Mouse (Mus musculus) intestine, embryonic 15.5 days (tissue): ENCODE measurements around the gene Nob1. TPM values are rescaled to one million over a fixed set of nuclear protein-coding genes. Genes with fewer than 3 reads are reported as not detected.

Experiments used
- ATAC-seq: fragments of 200-750 bp; cut with Nextera tagmentation; 2 replicates; pipeline ENCODE4 v1.8.0; 2017; ENCODE audit warnings: moderate TSS enrichment, moderate library complexity
- H3K27ac ChIP-seq: fragments of 300-500 bp; sonication (generic); 2 replicates; pipeline ENCODE4 v1.5.1; 2015; ENCODE audit warnings: mild to moderate bottlenecking, inconsistent platforms
- H3K27me3 ChIP-seq: fragments of 300-500 bp; sonication (generic); replicated peaks from 2 replicates; pipeline ENCODE4 v1.6.1; 2015; ENCODE audit warnings: inconsistent platforms
- H3K36me3 ChIP-seq: fragments of 300-500 bp; sonication (generic); 2 replicates; pipeline ENCODE4 v1.6.1; 2015; ENCODE audit warnings: inconsistent platforms
- H3K4me1 ChIP-seq: fragments of 300-500 bp; sonication (generic); replicated peaks from 2 replicates; pipeline ENCODE4 v1.6.1; 2015; ENCODE audit warnings: inconsistent platforms
- H3K4me2 ChIP-seq: fragments of 300-500 bp; sonication (generic); replicated peaks from 2 replicates; pipeline ENCODE4 v1.6.1; 2015; ENCODE audit warnings: mild to moderate bottlenecking, inconsistent platforms
- H3K4me3 ChIP-seq: fragments of 300-500 bp; sonication (generic); replicated peaks from 2 replicates; pipeline ENCODE4 v1.5.1; 2015; ENCODE audit warnings: inconsistent platforms
- H3K9ac ChIP-seq: fragments of 300-500 bp; sonication (generic); 2 replicates; pipeline ENCODE4 v1.6.1; 2015; ENCODE audit warnings: inconsistent platforms
- H3K9me3 ChIP-seq: fragments of 300-500 bp; sonication (generic); 2 replicates; pipeline ENCODE4 v1.6.1; 2016; ENCODE audit warnings: inconsistent platforms
- WGBS: fragments of 180-500 bp; shearing (Covaris S2); methylation state at CpG from one replicate; pipeline ENCODE4 v1.1.7; 2015; 5-methylcytosine and 5-hydroxymethylcytosine counted together
- polyA plus RNA-seq: library from polyadenylated mRNA; unstranded; fragments of >200 nt; fragmentation: Nextera tagmentation; extraction: Ambion mirVana; gene quantifications from 2 replicates; pipeline ENCODE4 v1.2.1, GENCODE M21; 2015

Nob1 gene
- polyA plus RNA-seq, 1 experiment from 2014 or later, result 74.4 TPM

DNA sequence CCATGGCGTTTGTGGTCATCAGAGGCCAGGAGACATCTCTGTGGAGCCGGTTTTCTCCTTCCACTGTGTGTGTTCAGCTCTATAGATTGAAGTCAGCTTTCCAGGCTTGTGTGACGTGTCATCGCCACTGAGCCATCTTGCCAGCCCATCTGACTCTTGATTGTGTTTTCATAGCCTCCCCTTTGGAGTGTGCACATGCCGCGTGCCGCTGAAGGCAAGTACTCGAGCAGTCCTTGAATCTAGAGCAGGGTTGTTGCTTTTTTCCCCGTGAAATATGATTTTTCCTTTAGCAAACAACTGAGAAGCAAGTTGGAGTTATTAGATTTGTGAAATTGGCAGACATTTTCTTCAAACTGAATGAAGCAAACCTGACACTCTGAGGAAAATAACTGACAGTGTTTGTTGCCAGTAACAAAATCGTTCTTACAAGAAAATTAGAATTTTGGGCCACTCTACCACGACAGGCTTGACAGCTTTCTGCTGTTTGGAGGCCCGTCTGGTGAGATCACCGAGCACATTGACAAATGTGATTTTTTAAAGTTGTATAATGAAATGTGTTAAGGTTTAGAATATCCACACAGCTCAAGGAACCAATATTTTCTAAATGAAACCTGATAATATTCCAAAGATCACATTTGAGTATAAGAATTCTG lies 26.7 kb upstream of the Nob1 start:
- H3K9ac ChIP-seq, result no peak overlapping the region
- no peaks in the 10 kb centered on the region for H3K36me3 ChIP-seq
- WGBS, result 85% methylated on average over 13 of the region's 13 CpGs
- no peak overlapping the region for H3K4me3 ChIP-seq
- no peak overlapping the region for H3K27ac ChIP-seq
- no peaks in the 10 kb centered on the region for H3K9me3 ChIP-seq
- no peaks in the 10 kb centered on the region for H3K27me3 ChIP-seq
- H3K4me1 ChIP-seq, result peaks cover 10% of the 10 kb centered on the region; the same call in 1 of the 2 replicates
- no peak overlapping the region for H3K4me2 ChIP-seq
- ATAC-seq, result no peak

DNA sequence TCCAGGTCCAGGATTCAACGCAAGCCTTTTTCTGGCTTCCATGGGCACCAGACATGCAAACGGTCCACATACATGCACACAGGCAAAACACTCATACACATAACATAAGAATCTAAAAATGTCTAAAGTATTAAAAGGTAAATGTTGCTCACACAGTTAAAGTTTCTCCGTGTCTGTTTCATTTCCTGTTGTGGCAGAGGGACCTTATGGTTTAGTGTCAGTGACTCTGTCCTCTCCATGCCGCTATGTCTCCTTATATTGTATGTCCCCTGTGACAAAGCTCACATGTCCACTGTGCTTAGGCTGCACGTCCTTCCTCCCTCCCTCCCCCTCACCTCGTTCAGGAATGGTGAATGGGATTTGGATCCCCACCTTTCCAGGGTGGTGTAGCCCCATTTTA lies 24.8 kb upstream of the Nob1 start:
- 72% methylated on average over 6 of the region's 6 CpGs for whole genome bisulfite sequencing
- H3K9ac ChIP-seq, result no peak overlapping the region
- no peak overlapping the region for H3K4me3 ChIP-seq
- no peak overlapping the region for H3K4me2 ChIP-seq
- H3K27ac ChIP-seq, result no peak overlapping the region
- no peaks in the 10 kb centered on the region for H3K27me3 ChIP-seq
- no peaks in the 10 kb centered on the region for H3K36me3 ChIP-seq
- 0 out of 2 replicates have a peak, but pooled peaks have one; percentile 47 for ATAC-seq
- H3K9me3 ChIP-seq, result no peaks in the 10 kb centered on the region
- H3K4me1 ChIP-seq, result peaks cover 12% of the 10 kb centered on the region

DNA sequence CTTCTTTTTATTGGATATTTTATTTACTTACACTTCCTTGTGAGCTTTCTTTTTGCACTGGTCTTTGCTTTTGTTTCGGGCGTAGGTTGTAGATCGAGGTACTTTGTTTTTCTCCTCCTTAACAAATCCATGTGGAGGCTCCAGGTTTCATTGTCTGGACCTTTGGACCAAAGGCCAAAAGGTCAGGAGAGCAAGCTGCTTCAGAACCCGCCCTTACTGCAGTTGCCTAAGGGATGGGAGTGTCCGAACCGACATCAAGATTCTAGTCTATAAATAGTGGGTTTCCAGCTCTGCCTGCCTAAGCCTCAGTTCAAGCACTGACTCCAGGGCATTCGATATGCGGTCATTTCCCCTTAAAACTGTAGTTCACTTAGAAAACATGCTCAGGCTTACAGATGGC lies 24.3 kb upstream of the Nob1 start:
- H3K27me3 ChIP-seq, result no peaks in the 10 kb centered on the region
- no peak overlapping the region for H3K9ac ChIP-seq
- peaks cover 18% of the 10 kb centered on the region for H3K4me1 ChIP-seq
- no peaks in the 10 kb centered on the region for H3K9me3 ChIP-seq
- H3K27ac ChIP-seq, result no peak overlapping the region
- no peak overlapping the region for H3K4me3 ChIP-seq
- no peak overlapping the region for H3K4me2 ChIP-seq
- WGBS, result 49% methylated on average over 8 of the region's 8 CpGs
- no peaks in the 10 kb centered on the region for H3K36me3 ChIP-seq
- peak; percentile 50; the same call in 1 of the 2 replicates for ATAC-seq

DNA sequence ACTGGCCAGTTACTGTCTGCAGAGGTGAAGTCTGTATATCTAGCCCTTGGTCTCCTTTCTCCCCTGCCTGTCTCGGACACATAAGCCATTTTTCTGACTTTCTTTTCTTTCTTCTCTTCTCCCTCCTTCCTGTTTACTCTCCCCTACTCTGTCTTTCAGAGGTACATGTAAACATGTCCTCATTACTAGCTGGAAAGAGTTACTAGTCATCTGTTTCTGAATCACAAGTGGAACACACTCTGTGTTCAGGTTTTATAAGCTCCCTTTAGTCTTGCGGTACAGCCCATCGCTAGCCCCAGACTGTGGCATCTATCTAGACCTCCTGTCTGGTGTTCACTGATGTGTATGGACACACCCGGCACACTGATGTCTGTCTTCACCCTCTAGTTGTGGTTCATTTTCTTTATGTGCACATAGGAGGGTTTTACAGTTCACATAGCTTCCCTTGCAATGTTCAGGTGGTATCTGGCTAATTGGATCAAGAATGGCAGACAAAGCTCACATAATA lies 23.6 kb upstream of the Nob1 start:
- Histone ChIP-seq H3K9ac (no peak overlapping the region), H3K36me3 (no peaks in the 10 kb centered on the region), H3K9me3 (no peaks in the 10 kb centered on the region), H3K4me2 (no peak overlapping the region), H3K4me1 (peaks cover 18% of the 10 kb centered on the region), H3K4me3 (no peak overlapping the region), H3K27me3 (no peaks in the 10 kb centered on the region), H3K27ac (no peak overlapping the region)
- WGBS, result 73% methylated on average over 4 of the region's 4 CpGs
- no peak for ATAC-seq

DNA sequence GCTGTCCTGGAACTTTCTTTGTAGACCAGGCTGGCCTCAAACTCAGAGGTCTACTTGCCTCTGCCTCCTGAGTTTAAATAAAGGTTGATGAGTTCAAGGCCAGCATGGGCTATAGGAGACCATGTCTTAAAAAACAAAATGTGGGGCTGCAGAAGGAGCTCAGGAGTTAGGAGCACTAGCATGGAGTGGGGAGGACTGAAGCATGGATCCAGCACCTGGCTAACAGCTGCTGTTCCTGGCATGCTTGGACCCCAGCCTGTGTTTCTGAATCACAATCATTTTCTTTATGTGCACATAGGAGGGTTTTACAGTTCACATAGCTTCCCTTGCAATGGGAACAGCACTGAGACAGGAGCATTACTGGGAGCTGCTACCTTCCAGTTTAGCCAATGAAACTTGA lies 22.9 kb upstream of the Nob1 start:
- Histone ChIP-seq H3K36me3 (no peaks in the 10 kb centered on the region), H3K27me3 (no peaks in the 10 kb centered on the region), H3K27ac (no peak overlapping the region), H3K4me3 (no peak overlapping the region), H3K4me1 (peaks cover 18% of the 10 kb centered on the region), H3K9ac (no peak overlapping the region), H3K9me3 (no peaks in the 10 kb centered on the region), H3K4me2 (no peak overlapping the region)
- ATAC-seq, result no peak

DNA sequence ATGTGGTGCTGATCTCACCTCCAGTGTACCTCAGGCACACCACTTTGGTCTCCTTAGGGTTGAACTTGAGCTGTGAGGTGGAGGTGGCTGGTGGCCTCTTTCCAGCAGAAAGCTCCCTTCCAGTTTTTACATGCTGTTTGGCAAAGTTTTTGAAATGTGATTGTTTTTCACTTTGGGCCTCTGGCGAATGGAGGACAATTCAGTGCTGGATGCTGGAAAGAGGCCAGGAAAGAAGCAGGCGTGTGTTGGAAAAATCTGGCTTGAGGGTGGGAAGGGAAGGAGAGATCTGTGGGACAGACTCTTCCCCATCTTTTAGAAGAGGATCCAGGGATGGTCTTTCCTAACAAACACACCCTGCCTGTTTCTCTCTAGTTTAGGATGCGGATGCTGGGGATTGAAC lies 19.8 kb upstream of the Nob1 start:
- Histone ChIP-seq H3K27ac (0 out of 2 replicates have a peak overlapping the region, but pooled peaks have one; percentile 13), H3K4me2 (no peak overlapping the region), H3K4me3 (no peak overlapping the region), H3K4me1 (peaks cover 18% of the 10 kb centered on the region), H3K36me3 (no peaks in the 10 kb centered on the region), H3K27me3 (no peaks in the 10 kb centered on the region), H3K9ac (no peak overlapping the region), H3K9me3 (no peaks in the 10 kb centered on the region)
- 53% methylated on average over 3 of the region's 3 CpGs for WGBS
- no peak for ATAC-seq

DNA sequence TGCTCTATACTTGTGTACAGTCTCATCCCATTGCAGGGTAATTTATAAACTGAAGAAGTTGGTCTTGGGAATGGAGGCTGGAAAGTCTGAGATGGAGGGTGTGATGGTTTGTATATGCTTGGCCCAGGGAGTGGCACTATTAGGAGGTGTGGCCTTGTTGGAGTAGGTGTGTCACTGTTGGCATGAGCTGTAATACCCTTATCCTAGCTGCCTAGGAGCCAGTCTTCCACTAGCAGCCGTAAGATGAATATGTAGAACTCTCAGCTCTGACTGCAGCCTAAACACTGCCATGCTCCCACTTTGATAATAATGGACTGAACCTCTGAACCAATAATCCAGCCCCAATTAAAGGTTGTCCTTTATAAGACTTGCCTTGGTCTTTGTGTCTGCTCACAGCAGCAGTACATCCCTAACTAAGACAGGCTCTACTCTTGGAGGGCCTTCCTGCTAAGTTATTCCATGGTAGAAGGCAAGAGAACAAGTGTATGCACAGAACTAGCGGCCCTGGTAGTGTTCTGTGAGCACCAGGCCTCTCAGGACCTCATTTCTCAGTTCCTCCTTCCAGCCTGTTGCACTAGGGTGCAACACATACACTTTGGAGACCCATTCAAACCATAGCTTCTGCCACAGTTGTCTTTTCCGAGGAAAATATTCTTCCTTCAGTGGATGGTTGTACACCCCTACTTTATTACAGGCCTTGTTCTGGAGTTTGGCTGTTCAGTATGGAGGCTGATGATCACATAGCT lies 15.2 kb upstream of the Nob1 start:
- H3K4me2 ChIP-seq, result no peak overlapping the region
- H3K9me3 ChIP-seq, result no peaks in the 10 kb centered on the region
- H3K27me3 ChIP-seq, result no peaks in the 10 kb centered on the region
- H3K36me3 ChIP-seq, result no peaks in the 10 kb centered on the region
- ATAC-seq, result no peak
- H3K27ac ChIP-seq, result no peak overlapping the region
- peaks cover 18% of the 10 kb centered on the region for H3K4me1 ChIP-seq
- WGBS, result 88% methylated on average over 3 of the region's 3 CpGs
- H3K4me3 ChIP-seq, result no peak overlapping the region
- H3K9ac ChIP-seq, result no peak overlapping the region

DNA sequence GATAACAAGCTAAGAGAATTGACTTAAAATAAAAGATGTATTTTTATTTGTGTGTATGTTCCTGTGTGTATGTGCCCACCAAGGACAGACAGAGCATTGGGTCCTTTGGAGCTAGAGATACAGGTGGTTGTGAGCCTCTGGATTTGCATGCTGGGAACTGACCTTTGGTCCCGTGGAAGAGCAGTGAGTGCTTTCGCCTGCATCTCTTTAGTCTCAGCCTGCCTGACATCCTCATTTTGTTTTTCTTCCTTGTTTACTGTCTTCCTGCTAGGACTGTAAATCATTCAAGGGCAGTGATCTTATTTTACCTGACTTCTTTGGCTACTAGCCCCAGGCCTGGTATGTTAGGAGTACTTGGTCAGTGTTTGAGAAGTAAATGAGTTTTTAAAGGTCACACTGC lies 12.9 kb upstream of the Nob1 start:
- no peaks in the 10 kb centered on the region for H3K27me3 ChIP-seq
- no peak overlapping the region for H3K9ac ChIP-seq
- no peaks in the 10 kb centered on the region for H3K36me3 ChIP-seq
- H3K4me1 ChIP-seq, result 0 out of 2 replicates have a peak, but pooled peaks cover 11% of the 10 kb centered on the region
- no peak overlapping the region for H3K4me2 ChIP-seq
- WGBS, result 45% methylated on average over 2 of the region's 2 CpGs
- H3K27ac ChIP-seq, result no peak overlapping the region
- no peaks in the 10 kb centered on the region for H3K9me3 ChIP-seq
- no peak for ATAC-seq
- no peak overlapping the region for H3K4me3 ChIP-seq

DNA sequence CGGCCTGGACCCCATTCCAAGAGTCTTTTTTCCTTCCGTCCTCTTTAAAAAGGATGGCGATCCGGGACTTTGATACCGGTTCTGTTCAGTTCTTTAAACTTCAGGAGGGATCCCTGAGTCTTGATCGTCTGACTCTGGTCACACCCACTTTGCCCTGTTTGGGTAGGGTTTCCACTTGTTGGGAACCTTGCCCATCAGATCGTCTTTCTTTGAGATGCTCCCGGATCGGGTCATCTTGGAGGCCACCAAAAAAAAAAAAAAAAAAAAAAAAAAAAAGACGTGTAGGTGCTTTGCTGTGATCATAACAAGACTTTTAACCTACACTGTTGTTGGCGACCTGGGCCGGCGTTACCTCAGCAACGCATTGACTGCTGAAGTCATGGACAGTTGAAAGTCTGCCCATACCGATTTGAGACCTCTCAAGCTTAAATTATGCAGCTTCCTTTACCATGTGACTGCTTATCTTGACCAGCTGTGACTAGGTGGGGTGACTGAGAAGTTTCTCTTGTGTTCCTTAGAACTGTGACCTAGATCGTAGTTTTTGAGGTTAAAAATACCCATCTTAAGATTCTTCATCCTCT lies 12.1 kb upstream of the Nob1 start:
- Histone ChIP-seq H3K9me3 (no peaks in the 10 kb centered on the region), H3K4me2 (peak overlapping the region; percentile 82), H3K27ac (peak overlapping the region; percentile 89), H3K36me3 (no peaks in the 10 kb centered on the region), H3K4me1 (0 out of 2 replicates have a peak, but pooled peaks cover 11% of the 10 kb centered on the region), H3K27me3 (no peaks in the 10 kb centered on the region), H3K9ac (peak overlapping the region; percentile 92), H3K4me3 (peak overlapping the region; percentile 90)
- 6% methylated on average over 16 of the region's 16 CpGs for WGBS
- peak; percentile 59 for ATAC-seq

DNA sequence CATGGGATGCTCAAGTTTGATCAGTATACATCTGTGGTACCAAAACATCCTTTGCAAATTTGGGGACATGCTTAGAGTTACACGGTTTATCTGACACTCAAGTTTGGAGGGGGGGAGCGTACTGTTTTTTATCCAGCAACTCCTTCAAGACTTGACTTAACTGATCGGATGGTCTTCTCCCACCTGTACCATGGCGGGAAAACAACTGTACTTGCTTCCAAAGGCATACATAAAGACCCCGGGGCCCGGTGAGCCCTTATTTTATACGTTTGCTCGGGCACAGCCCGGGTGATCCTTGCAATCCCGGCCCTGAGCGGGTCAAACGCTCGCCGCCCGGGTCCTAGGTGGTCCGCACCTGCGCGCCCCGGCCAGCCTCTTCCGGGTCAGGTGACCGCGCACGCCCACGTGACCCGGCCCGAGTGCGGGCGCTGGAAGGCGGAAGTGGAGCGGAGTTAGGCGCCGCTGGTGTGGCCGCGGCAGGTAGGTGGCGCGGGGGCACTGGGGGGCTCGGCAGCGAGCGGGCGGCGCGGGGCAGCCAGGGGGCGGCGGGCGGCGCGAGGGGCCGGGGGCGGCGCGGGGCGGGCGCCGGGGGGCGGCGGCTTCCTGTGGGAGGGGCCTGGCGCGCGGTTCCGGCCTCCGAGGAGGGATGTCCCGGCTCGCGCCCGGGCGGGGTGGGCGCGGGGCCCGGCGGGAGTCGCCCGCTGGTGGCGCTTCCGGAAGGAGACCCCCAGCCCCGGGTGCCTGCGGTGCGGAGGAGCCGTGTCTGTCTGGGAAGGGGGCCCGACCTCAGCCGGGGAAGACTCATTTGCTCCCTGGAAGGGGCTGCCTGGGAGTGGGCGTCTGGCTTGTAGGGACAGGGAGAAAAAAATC lies 11.3 kb upstream of the Nob1 start, which contains the start of gene Wwp2:
Wwp2 (plus strand) TSS at position 404 of the 870 bp plus-strand sequence.
- H3K36me3 ChIP-seq, result no peaks in the 10 kb centered on the region
- ATAC-seq, result peak; percentile 91
- 0 out of 2 replicates have a peak, but pooled peaks cover 11% of the 10 kb centered on the region for H3K4me1 ChIP-seq
- WGBS, result 0% methylated on average over 40 of the region's 81 CpGs
- peak within 1 kb of the TSS; percentile 90 for H3K4me3 ChIP-seq
- H3K27ac ChIP-seq, result peak within 1 kb of the TSS; percentile 89
- H3K4me2 ChIP-seq, result peak within 1 kb of the TSS; percentile 82
- no peaks in the 10 kb centered on the region for H3K9me3 ChIP-seq
- H3K9ac ChIP-seq, result peak within 1 kb of the TSS; percentile 92
- H3K27me3 ChIP-seq, result no peaks in the 10 kb centered on the region

DNA sequence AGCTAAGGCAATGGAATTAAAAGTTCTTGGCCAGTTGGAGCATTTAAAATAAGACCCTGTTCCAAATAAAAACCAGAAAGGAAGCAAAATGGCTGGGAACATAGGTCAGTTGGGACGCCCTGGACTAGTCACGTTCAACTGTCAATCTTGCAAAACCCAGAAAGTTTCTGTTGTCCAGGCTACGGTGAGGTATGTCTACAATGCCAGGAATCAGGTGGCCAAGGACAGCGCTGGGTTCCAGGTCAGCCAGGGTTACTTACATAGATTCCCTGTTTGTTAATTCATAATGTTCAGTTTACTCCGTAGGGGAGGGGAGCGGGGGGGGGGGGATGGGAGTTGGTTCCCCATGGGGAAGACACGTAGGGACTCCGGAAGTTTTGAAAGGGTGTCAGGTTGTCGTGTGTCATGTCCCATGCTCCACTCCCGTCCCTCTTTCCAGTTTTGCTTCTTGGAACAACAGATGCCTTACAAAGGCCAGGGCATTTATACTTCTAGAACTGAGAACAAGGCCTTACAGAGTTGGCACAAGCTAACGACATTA lies 10.6 kb upstream of the Nob1 start:
- H3K4me1 ChIP-seq, result 0 out of 2 replicates have a peak, but pooled peaks cover 11% of the 10 kb centered on the region
- H3K36me3 ChIP-seq, result no peaks in the 10 kb centered on the region
- no peaks in the 10 kb centered on the region for H3K9me3 ChIP-seq
- peak; percentile 24 for ATAC-seq
- H3K9ac ChIP-seq, result peak overlapping the region; percentile 92; the same call in 1 of the 2 replicates
- peak overlapping the region; percentile 90 for H3K4me3 ChIP-seq
- WGBS, result 28% methylated on average over 11 of the region's 11 CpGs
- H3K4me2 ChIP-seq, result peak overlapping the region; percentile 82
- no peaks in the 10 kb centered on the region for H3K27me3 ChIP-seq
- H3K27ac ChIP-seq, result peak overlapping the region; percentile 89; the same call in 1 of the 2 replicates
